Mouse (Mus musculus) heart, embryonic 16.5 days (tissue): ENCODE measurements at regions not wholly inside any gene's neighbourhood (a gene's known extent, or its start where the extent isn't known, plus 50 kb on each side); places are given as distances from the start of the nearest gene placed in this dataset.
A peak's percentile ranks its signal among the peaks of the same experiment; 100 is the strongest.

Source experiments
- ATAC-seq: fragments of 200-750 bp; cut with Nextera tagmentation; replicated peaks from 2 replicates; pipeline ENCODE4 v1.8.0; 2017; ENCODE audit warnings: moderate number of reproducible peaks; ENCODE audit not compliant: insufficient read depth, low FRiP score; ENCODE audit errors: extremely low read depth
- H3K27ac ChIP-seq: fragments of 300-500 bp; sonication (generic); 2 replicates; pipeline ENCODE4 v1.5.1; 2014; ENCODE audit warnings: mild to moderate bottlenecking, low read length, control low read depth, moderate library complexity
- H3K27me3 ChIP-seq: fragments of 300-500 bp; sonication (generic); 2 replicates; pipeline ENCODE4 v1.6.1; 2014; ENCODE audit warnings: low read length, mixed read lengths; ENCODE audit not compliant: control insufficient read depth, insufficient read depth
- H3K36me3 ChIP-seq: fragments of 300-500 bp; sonication (generic); 2 replicates; pipeline ENCODE4 v1.6.1; 2014; ENCODE audit not compliant: control insufficient read depth, insufficient read depth
- H3K4me1 ChIP-seq: fragments of 300-500 bp; sonication (generic); 2 replicates; pipeline ENCODE4 v1.6.1; 2014; ENCODE audit warnings: low read length, mixed read lengths; ENCODE audit not compliant: control insufficient read depth, insufficient read depth
- H3K4me2 ChIP-seq: fragments of 300-500 bp; sonication (generic); 2 replicates; pipeline ENCODE4 v1.6.1; 2014; ENCODE audit warnings: low read depth, mild to moderate bottlenecking, control low read depth, low read length
- H3K4me3 ChIP-seq: fragments of 300-500 bp; sonication (generic); 2 replicates; pipeline ENCODE4 v1.5.1; 2014; ENCODE audit warnings: mild to moderate bottlenecking, control low read depth, low read length
- H3K9ac ChIP-seq: fragments of 300-500 bp; sonication (generic); 2 replicates; pipeline ENCODE4 v1.6.1; 2014; ENCODE audit warnings: low read length, control low read depth
- H3K9me3 ChIP-seq: fragments of 300-500 bp; sonication (generic); replicated peaks from 2 replicates; pipeline ENCODE4 v1.6.1; 2016; ENCODE audit warnings: low read length; ENCODE audit not compliant: control insufficient read depth
- WGBS: fragments of 180-500 bp; shearing (Covaris S2); extraction: QIAGEN DNeasy Blood & Tissue Kit; methylation state at CpG from one replicate; pipeline ENCODE4 v1.1.7; 2014; 5-methylcytosine and 5-hydroxymethylcytosine counted together

GRCm38 (mm10) chr5:43111740-43112139 lies 121.2 kb upstream of the Cpeb2 start:
- WGBS = 42% methylated on average over 2 of the region's 2 CpGs
- no peaks in the 10 kb centered on the region for H3K27me3 ChIP-seq
- H3K9me3 ChIP-seq = no peaks in the 10 kb centered on the region
- H3K4me1 ChIP-seq = no peaks in the 10 kb centered on the region
- H3K27ac ChIP-seq = no peak overlapping the region; the same call in 1 of the 2 replicates
- ATAC-seq = no peak
- no peak overlapping the region for H3K4me2 ChIP-seq
- no peaks in the 10 kb centered on the region for H3K36me3 ChIP-seq
- no peak overlapping the region for H3K4me3 ChIP-seq
- no peak overlapping the region for H3K9ac ChIP-seq

DNA sequence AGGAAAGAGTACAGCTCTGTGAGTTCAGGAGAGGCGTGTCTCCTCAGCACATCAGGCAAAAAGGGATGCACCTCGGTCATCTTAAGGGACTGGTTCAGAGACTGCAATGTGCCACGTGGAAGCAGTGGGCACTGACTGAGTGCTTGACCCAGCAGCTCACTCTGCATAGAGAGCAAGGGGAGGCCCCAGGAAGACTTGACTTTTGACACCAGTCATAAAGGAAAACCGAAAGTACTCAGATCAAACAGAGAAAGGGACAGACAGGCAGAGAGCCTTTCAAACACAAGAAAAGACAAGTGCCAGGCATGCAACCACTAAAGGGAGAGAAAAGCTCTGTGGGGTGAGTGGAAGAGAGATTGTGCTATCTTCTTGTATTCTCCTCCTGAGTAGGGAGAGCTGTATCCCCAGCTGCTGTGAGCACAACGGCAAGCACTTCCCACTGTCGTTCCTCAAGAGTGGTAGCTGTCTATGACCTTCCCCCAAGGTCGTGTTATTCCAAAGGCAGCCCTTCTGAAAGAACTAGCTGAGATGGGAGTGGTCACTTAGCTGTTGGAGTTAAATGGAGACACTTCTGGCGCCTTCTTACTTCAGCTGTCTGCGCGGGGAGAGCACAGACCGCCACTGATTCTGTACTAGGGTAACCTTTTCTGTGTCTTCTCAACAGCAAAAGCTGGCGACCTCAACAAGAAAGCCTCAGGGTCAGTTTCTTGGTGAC lies 119.4 kb upstream of the Cpeb2 start:
- 48% methylated on average over 12 of the region's 12 CpGs for WGBS
- Histone ChIP-seq H3K9me3 (no peaks in the 10 kb centered on the region), H3K36me3 (no peaks in the 10 kb centered on the region), H3K4me1 (no peaks in the 10 kb centered on the region), H3K4me2 (peak overlapping the region; percentile 47), H3K27me3 (no peaks in the 10 kb centered on the region), H3K9ac (peak overlapping the region; percentile 28; the same call in 1 of the 2 replicates), H3K27ac (0 out of 2 replicates have a peak overlapping the region, but pooled peaks have one; percentile 3), H3K4me3 (peak overlapping the region; percentile 1; the same call in 1 of the 2 replicates)
- ATAC-seq = no peak

DNA sequence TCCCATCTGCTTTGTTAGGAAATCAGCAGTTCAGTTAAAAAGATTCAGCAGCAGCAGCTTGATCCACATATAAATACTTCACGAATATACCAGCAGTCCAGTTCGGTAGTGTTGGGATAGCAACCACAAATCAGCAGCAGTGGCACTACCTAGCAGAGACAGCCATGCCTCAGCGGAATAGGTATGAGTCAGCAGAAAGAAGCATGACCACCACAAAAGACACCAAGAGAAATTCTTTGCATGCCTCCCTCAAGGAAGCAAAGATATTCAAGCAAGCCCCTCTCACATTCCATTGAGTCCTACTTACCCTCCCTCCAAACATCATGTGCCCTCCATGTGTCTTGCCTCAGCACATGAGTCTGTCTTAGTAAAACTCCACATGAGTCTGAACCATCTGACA lies 117.5 kb upstream of the Cpeb2 start:
- Histone ChIP-seq H3K4me3 (no peak overlapping the region), H3K4me1 (0 out of 2 replicates have a peak, but pooled peaks cover 2% of the 10 kb centered on the region), H3K27ac (no peak overlapping the region), H3K27me3 (no peaks in the 10 kb centered on the region), H3K36me3 (no peaks in the 10 kb centered on the region), H3K9ac (no peak overlapping the region), H3K4me2 (no peak overlapping the region), H3K9me3 (no peaks in the 10 kb centered on the region)
- ATAC-seq = no peak
- 85% methylated on average over 3 of the region's 3 CpGs for WGBS

DNA sequence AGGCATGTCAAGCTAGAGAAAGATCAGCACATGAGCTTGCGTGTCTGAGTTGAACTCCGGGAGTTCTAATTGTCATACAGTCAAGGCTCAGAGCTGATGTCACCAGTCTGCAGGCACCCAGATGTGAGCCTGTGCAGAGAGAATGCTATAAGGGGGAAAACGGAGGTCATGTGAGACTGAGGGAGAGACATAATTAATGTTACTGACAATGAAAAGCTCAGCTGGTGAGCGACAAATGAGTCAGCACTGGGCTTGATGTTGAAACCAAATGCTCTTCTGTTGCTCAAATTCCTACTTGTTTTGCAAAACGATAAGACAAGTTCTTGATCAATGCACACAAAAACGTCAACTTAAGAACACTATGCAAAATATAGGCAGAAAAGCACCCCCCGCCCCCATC lies 116.1 kb upstream of the Cpeb2 start:
- no peaks in the 10 kb centered on the region for H3K36me3 ChIP-seq
- H3K9ac ChIP-seq = no peak overlapping the region
- H3K9me3 ChIP-seq = no peaks in the 10 kb centered on the region
- no peak overlapping the region for H3K4me2 ChIP-seq
- no peaks in the 10 kb centered on the region for H3K27me3 ChIP-seq
- H3K4me3 ChIP-seq = no peak overlapping the region
- 70% methylated on average over 7 of the region's 7 CpGs for WGBS
- no peak for ATAC-seq
- 0 out of 2 replicates have a peak, but pooled peaks cover 2% of the 10 kb centered on the region for H3K4me1 ChIP-seq
- H3K27ac ChIP-seq = no peak overlapping the region

GRCm38 (mm10) chr5:43121065-43121464 lies 111.9 kb upstream of the Cpeb2 start:
- H3K4me2 ChIP-seq = no peak overlapping the region
- no peaks in the 10 kb centered on the region for H3K36me3 ChIP-seq
- no peaks in the 10 kb centered on the region for H3K27me3 ChIP-seq
- WGBS = 67% methylated on average over 2 of the region's 2 CpGs
- no peak overlapping the region for H3K4me3 ChIP-seq
- ATAC-seq = no peak; the same call in 1 of the 2 replicates
- H3K9me3 ChIP-seq = no peaks in the 10 kb centered on the region
- 0 out of 2 replicates have a peak, but pooled peaks cover 2% of the 10 kb centered on the region for H3K4me1 ChIP-seq
- no peak overlapping the region for H3K9ac ChIP-seq
- no peak overlapping the region for H3K27ac ChIP-seq

DNA sequence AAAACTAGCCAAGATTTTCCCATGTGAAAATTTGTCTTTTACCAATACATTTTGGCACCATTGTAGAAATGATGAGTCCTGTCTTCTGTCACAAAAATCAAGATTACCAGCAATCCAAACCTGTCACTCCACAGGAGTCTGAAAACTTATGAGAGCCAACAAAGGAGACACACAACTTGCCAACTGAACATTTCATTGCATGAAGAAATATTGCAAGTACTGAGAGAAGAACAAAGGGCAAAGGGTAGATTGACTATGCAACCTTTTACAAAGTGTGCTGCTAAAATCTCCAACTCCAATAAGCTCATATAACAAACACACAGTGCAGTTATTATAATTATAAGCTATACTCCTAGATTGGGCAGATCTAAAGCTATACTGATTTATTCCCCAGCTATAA lies 108.7 kb upstream of the Cpeb2 start:
- H3K4me3 ChIP-seq = no peak overlapping the region
- H3K27me3 ChIP-seq = no peaks in the 10 kb centered on the region
- no peaks in the 10 kb centered on the region for H3K9me3 ChIP-seq
- no peak for ATAC-seq
- no peaks in the 10 kb centered on the region for H3K36me3 ChIP-seq
- no peaks in the 10 kb centered on the region for H3K4me1 ChIP-seq
- no peak overlapping the region for H3K9ac ChIP-seq
- no peak overlapping the region for H3K27ac ChIP-seq
- no peak overlapping the region for H3K4me2 ChIP-seq

GRCm38 (mm10) chr5:43125774-43126536 lies 107.0 kb upstream of the Cpeb2 start:
- Histone ChIP-seq H3K27ac (no peak overlapping the region), H3K4me2 (no peak overlapping the region), H3K36me3 (no peaks in the 10 kb centered on the region), H3K4me1 (no peaks in the 10 kb centered on the region), H3K4me3 (no peak overlapping the region), H3K9ac (no peak overlapping the region), H3K27me3 (no peaks in the 10 kb centered on the region), H3K9me3 (no peaks in the 10 kb centered on the region)
- no peak for ATAC-seq
- WGBS = 78% methylated on average over 3 of the region's 3 CpGs

DNA sequence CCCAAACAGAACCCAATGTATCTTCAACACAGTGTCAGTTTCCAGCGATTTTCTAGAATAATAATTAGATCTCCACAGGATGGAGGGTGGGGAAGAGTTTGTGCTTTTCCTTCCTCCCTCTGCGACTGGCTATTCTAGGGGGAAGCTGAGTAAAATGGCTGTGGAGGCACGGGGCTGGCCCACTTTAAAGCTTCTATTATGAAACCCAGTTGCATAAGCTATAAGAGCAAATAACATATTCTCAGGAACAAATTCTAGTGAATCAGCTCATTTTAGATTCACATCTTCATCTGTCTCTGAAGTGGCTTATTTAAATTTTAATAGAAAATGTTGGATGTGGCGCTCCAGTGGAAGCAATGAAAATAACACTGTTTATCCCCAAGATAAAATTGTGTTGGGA lies 102.6 kb upstream of the Cpeb2 start:
- H3K4me1 ChIP-seq = no peaks in the 10 kb centered on the region
- no peaks in the 10 kb centered on the region for H3K9me3 ChIP-seq
- no peak overlapping the region for H3K27ac ChIP-seq
- no peak overlapping the region for H3K4me2 ChIP-seq
- H3K9ac ChIP-seq = no peak overlapping the region
- H3K27me3 ChIP-seq = no peaks in the 10 kb centered on the region
- 63% methylated on average over 4 of the region's 4 CpGs for whole genome bisulfite sequencing
- no peak overlapping the region for H3K4me3 ChIP-seq
- ATAC-seq = no peak
- H3K36me3 ChIP-seq = no peaks in the 10 kb centered on the region

GRCm38 (mm10) chr5:43130901-43131557 lies 101.9 kb upstream of the Cpeb2 start:
- Histone ChIP-seq H3K4me2 (no peak overlapping the region), H3K36me3 (no peaks in the 10 kb centered on the region), H3K9ac (no peak overlapping the region), H3K9me3 (no peaks in the 10 kb centered on the region), H3K27ac (no peak overlapping the region), H3K4me1 (no peaks in the 10 kb centered on the region), H3K4me3 (no peak overlapping the region), H3K27me3 (no peaks in the 10 kb centered on the region)
- ATAC-seq = no peak
- 89% methylated on average over 5 of the region's 5 CpGs for WGBS
